Mouse (Mus musculus) CD4-positive, CD25-positive, alpha-beta regulatory T cell, adult 4 months (primary cell): Measurements from ENCODE around the gene Trappc2l. TPM values are rescaled to one million over a fixed set of nuclear protein-coding genes. Genes with fewer than 3 reads are reported as not detected.

Source experiments
- ATAC-seq: one replicate; pipeline ENCODE4 v1.8.0; 2017
- polyA plus RNA-seq, 2 experiments: library from polyadenylated mRNA; unstranded; fragments of 100-300 nt; shearing (Covaris generic); gene quantifications; one replicate each; pipeline ENCODE4 v1.2.1; 2017

Gene Trappc2l
- polyA plus RNA-seq, 2 experiments from 2014 or later, result 45.0 to 70.1 TPM

DNA sequence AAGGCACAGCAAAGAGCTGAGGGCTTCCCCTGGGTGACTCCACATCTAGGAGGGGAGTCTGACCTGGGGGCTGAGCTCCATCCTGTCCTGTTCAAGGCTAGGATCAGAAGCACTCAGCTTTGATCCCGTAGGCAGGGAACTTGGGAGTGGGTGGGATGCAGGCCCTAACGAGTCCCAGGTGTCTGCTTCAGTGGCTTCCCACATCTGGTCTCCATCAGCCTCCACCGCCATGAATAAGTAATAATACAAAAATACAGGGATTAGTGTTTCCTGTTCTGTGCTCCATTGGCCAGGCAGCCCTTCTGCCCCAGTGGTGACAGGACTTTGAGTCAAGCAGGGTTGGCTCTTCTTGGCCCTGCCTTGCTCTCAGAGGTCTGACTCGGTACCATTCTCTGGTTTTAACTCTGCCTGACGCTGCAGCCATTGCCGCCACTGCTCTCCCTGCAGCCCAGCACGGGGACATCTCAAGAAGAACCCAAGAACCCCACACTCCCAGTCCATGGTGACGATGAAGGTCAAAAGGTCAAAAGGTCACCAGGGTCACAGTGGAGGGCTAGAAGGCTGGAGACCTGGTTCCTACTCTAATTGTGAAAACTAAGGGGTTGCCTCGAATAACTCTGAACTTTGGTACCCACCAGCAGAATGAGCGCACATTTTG is 46.8 kb downstream of the Trappc2l start:
- no peak for ATAC-seq

DNA sequence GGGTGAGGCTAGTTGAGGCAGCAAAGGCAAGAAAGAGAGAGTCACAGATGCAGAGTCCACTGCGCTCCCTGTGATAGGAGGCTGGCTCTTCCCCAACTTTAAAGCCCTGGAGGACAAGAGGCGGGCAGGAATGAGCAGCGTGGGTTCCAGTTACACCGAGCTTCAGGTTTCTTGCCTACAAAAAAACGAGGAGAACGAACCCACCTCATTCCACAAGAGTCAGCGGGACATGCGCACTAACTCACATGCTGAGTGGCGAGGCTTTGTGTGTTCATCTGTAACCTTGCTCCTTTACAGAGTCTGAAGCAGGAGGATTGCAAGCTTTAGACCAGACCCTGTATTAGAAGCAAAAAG is 47.3 kb downstream of the Trappc2l start:
- ATAC-seq, result no peak

DNA sequence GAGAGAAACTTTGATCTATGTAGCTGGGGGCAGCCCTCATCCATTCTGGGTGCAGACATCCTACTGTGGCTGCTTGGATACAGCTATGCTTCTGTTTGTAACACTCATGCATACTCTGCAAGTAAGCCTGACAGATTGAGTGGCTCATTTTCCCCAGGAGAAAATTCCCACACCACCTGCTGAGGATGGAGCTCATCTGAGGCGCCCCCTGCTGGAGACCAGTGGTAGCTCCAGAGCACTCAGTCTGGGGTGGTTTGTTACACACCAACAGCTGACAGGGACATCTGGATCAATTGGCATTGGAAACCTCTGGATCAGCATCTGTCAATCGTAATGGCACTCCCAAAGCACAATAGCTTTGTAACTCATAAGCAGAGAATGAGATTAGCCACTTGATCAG is 48.6 kb downstream of the Trappc2l start:
- no peak for ATAC-seq

DNA sequence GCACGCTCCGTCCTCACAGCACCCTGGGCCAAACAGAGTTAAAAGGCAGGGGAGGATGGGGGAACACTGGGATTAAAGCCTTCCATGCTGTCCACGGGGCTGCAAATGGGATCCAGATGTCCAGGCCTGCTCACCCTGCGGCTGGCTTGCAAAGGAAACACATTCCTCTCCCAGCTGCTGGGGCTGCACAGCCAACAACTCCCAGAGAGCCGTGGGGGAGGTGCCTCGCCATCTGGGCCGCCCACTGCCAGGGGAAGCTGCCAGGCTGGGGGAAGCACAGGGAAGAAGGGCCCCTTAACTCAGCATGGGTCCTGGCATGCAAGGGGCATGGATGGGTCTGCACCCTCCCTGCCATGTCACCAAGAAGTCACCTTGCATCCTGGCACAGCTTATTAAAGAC is 49.7 kb downstream of the Trappc2l start:
- ATAC-seq, result no peak

DNA sequence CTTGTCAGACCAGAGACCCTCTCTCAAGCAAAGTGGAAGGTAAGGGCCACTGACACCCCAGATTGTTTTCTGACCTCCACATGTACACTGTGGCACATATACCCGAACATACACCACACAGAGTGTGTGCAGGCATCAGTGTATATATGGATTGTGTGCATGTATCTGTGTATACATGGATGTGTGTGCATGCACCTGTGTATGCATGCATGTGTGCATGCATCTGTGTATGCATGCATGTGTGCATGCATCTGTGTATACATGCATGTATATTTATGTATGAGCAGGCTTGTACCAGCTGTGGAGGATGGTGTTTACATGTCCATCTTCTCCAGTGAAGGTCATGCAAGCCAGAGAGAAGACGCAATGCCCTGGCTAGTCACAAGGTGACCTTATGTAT is 50.5 kb downstream of the Trappc2l start:
- no peak for ATAC-seq

DNA sequence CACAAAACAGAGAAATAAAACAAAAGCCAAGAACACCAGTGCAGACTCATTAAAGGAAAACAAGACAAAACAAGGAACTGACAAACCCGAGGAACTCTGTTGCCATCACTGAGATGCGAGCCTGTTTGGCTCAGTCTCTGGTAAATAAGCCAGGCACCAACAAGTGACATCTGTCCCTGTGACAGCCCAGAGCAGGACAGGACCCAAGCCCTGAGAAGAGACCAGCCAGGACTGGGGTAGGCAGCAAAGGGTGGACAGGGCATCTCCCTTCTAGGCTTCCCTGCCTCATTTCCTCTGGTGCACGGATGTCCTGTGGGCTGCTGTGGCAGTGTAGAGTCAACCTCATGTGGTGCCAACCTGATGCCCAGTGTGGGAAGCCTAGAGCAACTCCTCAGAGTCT is 51.7 kb downstream of the Trappc2l start:
- ATAC-seq, result no peak

DNA sequence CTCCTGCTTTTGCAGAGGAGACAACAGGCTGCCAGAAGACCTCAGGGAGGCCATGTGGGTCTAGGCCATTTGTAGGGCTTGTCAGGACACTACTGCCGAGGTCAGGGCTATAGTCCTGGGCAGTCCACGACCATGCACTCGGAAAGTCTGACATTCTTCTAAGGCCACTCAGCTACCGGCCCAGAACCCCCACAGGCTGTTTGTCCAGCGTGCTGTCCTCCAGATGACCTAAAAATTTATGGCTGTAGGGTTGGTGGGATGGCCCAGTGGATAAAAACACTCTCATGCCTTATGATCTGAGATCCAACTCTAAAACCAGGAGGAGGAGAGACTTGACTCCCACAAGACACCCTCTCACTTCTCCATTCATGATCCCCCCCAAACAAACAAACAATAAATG is 52.2 kb downstream of the Trappc2l start:
- no peak for ATAC-seq

DNA sequence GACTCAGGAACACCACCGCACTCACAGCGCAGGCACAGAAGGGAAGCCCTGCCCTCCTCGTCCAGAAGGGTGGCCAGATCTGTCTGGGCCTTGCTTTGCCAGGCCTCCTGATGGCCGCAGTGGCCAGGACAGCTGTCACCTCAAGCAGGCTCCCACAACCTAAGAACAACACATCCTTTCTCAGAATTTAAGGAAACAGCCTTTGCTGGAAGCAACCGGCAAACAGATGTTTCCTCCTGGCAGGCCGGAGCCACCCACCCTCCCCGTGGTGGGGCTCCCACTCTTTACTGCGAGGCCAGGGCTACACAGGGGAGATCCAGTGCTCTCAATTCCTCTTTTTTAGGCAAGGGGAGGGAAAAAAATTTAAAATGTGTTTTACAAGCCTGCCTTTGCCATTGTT is 53.8 kb downstream of the Trappc2l start:
- no peak for ATAC-seq

DNA sequence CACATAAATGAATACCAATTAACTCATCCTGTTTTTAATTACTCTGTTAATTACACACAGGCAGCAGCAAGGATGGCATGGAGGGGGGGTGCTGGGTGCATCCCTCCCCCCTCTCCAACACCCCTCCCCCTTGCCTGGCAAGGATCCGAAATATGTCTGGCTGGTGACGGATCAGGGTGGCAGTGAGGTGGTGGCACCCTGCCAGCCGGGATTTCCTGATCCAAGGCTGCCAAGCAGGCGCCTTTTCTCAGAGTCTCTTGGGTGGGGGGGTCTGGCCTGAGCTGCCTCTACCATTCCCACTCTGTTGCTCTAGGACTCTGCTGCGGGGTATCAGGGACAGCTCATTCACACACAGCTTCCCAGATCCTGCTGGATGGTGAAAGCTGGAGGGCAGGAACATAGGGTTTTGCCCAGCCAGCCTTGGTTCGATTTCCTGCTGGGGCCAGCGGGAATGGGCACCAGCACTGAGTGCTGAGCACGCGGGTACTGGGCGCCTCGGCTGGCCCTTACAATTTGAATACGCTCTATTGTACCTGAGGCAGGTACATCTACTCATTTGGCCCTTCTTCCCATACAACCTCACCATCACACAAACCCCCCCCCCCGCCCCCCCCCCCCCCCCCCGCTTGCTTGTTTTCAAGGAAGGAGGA is 54.4 kb downstream of the Trappc2l start:
- no peak for ATAC-seq

Other genes with a start within 250 kb of the Trappc2l start
- 10 to 100 TPM; 12.1 to 12.7 TPM for gene Zc3h18, start 235.0 kb upstream of the Trappc2l start, polyA plus RNA-seq
- gene Il17c, start 189.6 kb upstream of the Trappc2l start, polyA plus RNA-seq, result under 1 TPM in 1 of 2 experiments, not detected in 1; 0.77 TPM
- 100 to 1,000 TPM; 801 to 968 TPM for gene Cyba, start 178.7 kb upstream of the Trappc2l start, polyA plus RNA-seq
- gene Mvd, start 168.2 kb upstream of the Trappc2l start, polyA plus RNA-seq, result 10 to 100 TPM; 12.6 to 20.0 TPM
- gene Snai3, start 150.9 kb upstream of the Trappc2l start, polyA plus RNA-seq, result 1 to 10 TPM; 2.6 to 5.2 TPM
- 10 to 100 TPM; 27.3 to 31.0 TPM for gene Rnf166, start 135.6 kb upstream of the Trappc2l start, polyA plus RNA-seq
- gene Ctu2, start 135.5 kb upstream of the Trappc2l start, polyA plus RNA-seq, result 10 to 100 TPM; 11.5 to 16.9 TPM
- gene Piezo1, start 60.3 kb upstream of the Trappc2l start, polyA plus RNA-seq, result 10 to 100 TPM; 15.3 to 22.7 TPM
- gene Cdt1, start 43.6 kb upstream of the Trappc2l start, polyA plus RNA-seq, result 10 to 100 TPM in 1 of 2 experiments, 1 to 10 TPM in 1; 8.2 to 12.6 TPM
- 100 to 1,000 TPM; 146 to 207 TPM for gene Aprt, start 34.7 kb upstream of the Trappc2l start, polyA plus RNA-seq
- gene Galns, start 177 bp upstream of the Trappc2l start, polyA plus RNA-seq, result 10 to 100 TPM in 1 of 2 experiments, 1 to 10 TPM in 1; 8.7 to 12.7 TPM
- gene Pabpn1l, start 11.1 kb downstream of the Trappc2l start, polyA plus RNA-seq, result not detected
- under 1 TPM in 1 of 2 experiments, not detected in 1; 0.25 TPM for gene Cbfa2t3, start 87.5 kb downstream of the Trappc2l start, polyA plus RNA-seq
- gene Acsf3, start 163.8 kb downstream of the Trappc2l start, polyA plus RNA-seq, result 1 to 10 TPM; 4.9 to 8.2 TPM
- gene Cdh15, start 236.3 kb downstream of the Trappc2l start, polyA plus RNA-seq, result under 1 TPM in 1 of 2 experiments, not detected in 1; 0.16 TPM